Mouse (Mus musculus): ENCODE measurements around the gene Gm20708. TPM values are rescaled to one million over a fixed set of nuclear protein-coding genes. Genes with fewer than 3 reads are reported as not detected.
"Not testable (repeated sequence)": the region's sequence is repeated elsewhere in the genome, so short reads cannot be mapped to it uniquely, and the experiment has no call there.

The Gm20708 gene
- total RNA-seq, 2 experiments from 2014 or later = 0.57 to 0.89 TPM

DNA sequence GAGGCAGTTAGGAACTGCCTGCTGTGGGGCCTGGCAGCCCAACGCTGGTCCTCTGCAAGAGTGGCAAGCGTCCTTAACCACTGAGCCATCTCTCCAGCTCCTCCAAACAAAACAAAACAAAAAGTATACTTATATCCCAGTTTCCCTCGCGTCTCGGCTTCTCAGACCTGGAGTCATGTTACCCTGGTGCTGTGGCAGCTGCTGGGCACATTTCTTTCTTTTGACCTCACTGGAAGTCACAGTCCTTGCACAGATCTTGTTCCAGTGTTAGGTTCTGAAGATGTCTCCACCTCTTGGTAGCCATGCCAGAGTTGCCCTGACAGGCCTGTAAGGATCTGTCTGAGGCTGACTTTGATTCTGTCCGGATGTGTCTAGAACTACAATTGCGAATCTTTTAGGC, 7.8 kb upstream of the Gm20708 start:
- DNase-seq = no peak
- intact Hi-C loops (cut with DNase I) = no loop called here

DNA sequence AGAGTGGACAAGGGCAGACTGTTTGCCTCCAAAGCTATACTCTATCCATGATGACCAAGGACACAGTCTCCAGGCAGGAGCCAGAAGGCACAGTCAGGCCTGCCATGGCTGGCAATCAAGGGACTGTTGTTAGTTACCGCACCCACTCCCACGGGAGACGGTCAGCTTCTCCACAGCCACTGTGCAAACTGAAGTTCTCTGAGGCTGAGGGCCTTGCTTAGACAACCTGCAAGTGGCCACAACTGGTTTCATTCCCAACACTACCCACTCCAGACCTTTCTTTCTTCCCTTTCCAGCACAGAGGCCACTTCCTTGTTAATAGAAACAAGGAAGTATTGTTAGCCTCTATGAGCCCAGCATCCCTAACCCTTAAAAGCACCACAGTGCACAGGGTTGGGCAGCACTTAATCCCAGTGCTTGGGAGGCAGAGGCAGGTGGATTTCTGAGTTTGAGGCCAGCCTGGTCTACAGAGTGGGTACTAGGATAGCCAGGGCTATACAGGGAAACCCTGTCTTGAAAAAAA, 6.2 kb upstream of the Gm20708 start:
- intact Hi-C loops (cut with DNase I) = no loop called here

DNA sequence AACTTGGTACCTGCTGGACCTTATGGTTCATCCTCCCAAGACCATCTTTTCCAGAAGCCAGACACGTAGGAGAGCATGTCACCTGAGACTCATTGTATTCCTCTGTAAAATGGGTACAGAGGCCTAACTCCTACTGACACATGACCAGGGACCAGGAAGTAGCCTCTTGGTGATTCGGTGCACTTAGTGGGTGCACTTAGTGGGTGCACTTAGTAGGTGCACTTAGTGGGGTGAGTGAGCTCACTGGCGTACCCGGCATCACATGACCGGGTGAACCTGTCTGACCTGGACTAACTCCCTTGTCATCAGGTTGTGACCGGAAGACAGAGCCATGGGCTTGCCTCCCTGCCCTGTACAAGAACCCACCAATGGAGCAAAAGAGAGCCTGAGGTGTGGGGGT, 2.7 kb upstream of the Gm20708 start:
- intact Hi-C loops (cut with DNase I) = no loop called here
- DNase-seq = no peak

More for the DNA sequence above, 6.2 kb upstream of the Gm20708 start:
- no peak for DNase-seq

DNA sequence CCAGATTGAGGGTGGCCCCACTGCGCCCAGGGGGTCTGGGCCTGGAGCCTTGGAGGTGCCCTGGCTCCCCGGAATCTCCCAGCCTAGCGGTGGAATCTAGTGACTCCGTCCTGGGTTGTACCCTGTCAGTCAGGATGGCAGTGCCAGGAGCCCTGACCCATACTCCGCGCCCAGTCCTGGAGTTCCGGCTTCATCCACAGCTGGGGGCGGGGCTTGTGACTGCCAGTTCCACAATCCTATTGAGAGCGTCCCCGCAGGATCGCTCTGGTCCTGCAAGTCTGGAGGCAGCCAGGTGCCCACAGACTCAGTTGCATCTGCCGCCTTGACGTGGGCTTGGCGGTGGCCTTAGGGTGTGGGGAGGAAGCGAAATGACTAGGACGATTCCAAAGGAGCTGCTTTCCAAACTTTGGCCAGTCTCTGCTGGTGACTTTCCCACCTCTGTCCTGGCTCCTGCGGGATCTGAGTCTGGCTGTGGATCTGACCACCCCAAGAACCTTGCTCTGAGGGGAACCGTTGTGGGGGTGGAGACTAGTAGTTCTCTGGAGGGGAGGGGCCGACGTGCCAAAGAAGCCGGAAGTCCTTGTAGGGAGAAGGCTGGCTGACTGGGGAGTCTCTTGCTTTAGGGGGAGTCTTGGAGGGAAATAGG, 1.1 kb downstream of the Gm20708 start:
- peak; percentile 75 to 87 for DNase-seq
- intact Hi-C loops (cut with DNase I) = no loop called here

DNA sequence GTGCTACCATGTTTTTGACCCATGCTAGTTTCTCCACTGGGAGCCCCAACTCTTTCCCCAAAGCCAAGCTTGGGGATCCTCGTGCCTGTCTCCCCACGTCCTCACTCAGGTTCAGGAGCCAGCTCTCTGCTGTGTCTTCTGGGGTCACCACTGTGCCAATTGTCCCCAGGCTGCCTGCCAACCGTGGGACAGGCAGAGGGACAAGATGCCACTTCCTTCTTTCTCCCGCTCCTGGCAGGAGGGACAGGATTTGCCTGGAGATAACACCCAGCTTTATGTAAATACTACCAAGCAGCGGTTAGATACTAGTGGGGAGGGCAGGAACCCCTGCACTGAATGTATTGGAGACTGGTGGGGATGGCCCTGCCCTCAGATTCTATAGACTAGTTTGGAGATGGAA, 4.4 kb downstream of the Gm20708 start:
- DNase-seq = no peak
- intact Hi-C loops (cut with DNase I) = no loop called here

DNA sequence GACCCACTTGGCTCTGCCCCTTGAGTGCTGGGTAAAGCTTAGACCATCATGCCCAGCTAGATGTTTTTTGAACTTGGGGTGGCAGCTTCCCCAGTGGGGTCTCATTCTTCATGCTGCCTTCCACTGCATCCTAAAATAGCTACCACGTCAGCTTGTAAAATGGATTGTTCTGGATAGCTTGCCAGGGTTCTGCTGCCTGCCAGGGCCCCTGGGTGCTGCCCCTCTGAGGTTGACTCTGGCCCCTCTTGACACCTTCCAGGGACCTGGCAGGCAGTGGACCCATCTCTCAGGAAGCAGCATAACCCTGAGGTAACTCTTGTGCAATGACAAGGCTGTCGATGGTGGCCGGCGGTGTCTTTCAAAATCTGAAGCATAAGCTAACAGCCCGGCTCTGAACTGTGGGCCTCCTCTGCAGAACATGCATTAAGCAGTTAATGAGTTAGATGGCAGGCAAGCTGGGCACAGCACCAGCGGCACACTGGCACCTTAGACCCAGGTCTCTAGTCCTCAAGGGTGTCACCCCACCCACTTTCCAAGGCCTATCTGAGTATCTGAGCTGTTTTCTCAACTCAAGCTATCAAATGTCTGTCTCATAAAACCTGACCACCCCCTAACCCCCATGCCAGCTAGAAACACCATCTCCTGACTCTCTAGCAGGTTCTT, 5.4 kb downstream of the Gm20708 start:
- no peak for DNase-seq
- intact Hi-C loops (cut with DNase I) = no loop called here

DNA sequence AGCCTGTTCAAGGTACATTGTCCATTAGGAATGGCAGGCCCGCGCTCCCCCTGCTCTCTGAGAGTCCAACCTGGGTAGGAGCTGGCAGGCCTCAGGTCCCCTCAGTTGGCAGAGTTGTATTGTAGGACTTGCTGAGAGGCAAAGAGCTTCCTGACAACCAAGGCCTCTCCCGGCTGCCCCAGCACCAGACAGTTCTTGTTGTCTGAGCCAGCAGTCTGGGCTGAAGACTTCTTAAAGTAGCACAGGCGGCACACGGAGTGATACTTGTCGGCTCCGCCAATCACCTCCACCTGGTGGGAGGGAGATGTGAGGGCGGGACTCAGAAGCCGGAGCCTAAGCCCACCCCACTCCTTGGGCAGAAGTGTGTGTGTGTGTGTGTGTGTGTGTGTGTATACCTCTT, 6.4 kb downstream of the Gm20708 start:
- intact Hi-C loops (cut with DNase I); DNase-seq: not testable (repeated sequence)

DNA sequence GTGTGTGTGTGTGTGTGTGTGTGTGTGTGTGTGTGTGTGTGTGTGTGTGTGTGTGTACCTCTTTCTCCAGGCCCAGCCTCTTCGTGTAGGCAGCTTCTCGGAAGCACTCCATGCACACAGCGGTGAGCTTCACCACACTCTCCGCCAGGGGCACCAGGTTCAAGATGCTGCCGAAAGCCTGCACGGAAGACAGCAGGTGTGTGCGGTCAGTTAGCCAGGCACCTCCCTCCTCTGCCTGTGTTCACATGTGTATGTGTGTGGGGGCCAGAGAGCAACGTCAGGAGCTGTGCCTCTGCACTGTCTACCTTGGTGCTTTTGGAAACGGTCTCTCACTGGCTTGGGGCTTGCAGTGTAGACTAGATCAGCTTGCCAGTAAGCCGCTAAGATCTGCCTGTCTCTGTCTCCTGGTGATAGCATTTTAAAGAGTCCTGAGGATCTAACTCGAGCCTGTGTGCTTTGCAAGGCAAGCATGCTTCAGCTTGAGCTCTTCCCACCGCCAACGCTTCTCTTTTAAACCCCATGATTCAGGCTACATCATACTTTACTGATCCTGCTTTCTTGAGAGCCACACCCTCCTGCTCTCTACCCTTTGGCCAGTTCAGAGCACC, 7.0 kb downstream of the Gm20708 start:
- intact Hi-C loops (cut with DNase I) = no loop called here
- DNase-seq = no peak

DNA sequence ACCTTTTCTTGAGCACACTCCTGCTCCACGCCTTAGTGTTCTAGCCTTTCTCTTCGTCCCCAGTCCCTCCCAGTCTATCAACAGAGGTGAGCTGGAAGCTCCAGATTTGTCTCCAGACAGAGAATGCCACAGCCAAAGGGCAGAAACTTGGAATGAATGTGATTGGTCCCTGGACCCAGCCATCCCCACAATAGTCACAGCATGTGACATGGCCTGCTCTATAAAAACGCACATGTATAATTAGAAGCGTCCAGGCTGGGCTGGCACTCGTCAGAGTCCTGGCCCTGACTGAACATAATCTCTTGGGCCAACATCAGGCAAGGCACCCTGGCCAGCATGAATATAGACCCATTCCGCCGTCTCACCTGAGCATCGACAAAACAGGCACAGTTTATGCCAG, 9.6 kb downstream of the Gm20708 start:
- intact Hi-C loops (cut with DNase I) = no loop called here
- DNase-seq = peak; percentile 46 to 50

DNA sequence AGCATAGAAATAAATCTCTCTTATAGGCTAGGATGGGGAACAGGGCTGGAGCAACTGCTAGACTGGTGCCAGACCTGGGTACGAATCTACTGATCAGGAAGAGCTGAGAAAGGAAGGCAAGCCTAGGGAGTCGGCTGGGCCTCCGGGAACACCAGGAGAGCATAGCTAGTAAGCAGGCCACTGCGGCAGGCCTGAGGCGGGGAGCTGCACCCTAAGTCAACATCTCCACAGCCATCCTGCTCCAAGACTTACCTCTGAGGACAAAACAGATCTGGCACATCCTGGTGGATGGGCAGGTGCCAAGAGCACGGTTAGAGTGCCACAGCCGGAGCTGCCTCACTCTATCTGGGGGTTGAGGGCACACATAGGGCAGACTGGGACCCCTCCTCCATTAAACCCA, 10.7 kb downstream of the Gm20708 start:
- DNase-seq = no peak
- intact Hi-C loops (cut with DNase I) = no loop called here

DNA sequence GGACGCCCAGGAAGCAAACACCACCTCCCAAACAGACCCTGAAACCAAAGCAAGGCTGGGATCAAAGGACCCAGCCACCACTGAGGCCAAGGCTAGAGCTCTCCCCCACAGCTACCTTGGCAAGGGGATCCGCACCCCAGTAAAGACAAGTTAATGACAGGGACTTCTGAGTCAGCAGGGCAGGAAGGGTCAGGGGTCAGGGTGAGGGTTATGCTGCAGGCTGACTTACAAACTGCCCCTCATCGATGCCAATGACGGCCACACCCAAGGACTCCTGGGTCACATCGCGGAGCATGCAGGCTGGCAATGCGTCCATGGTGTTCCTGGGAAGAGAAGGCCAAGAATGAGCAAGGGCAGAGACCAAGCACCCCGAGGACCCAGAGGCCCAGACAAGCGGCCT, 12.4 kb downstream of the Gm20708 start:
- intact Hi-C loops (cut with DNase I) = no loop called here

DNA sequence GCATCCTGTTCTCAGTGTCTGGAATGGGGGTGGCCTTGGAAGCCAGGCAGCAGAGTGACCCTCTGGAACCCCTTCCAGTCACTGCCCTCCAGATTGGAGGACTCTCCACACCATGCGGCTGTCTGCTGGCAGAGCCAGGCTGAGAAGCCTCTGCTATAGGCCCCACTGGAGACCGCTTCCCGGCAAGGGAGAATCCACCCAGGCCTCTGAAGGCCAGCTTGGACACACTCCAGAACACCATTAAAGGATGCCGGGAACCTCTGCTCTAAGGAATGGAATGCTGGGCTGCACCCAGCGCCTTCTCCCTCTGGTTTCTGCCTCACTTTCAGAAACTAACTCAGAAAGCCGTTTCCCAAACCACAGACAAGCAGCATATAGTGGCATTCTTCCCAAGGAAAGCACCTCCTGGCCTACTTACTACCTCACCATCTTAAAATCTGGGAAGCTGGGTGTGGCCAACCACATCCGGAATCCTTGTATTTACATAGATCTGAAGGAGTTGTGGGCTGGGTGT, 13.3 kb downstream of the Gm20708 start:
- intact Hi-C loops (cut with DNase I) = no loop called here
- DNase-seq = peak in 1 of 2 experiments; percentile 28

More for the DNA sequence above, 12.4 kb downstream of the Gm20708 start:
- no peak for DNase-seq

DNA sequence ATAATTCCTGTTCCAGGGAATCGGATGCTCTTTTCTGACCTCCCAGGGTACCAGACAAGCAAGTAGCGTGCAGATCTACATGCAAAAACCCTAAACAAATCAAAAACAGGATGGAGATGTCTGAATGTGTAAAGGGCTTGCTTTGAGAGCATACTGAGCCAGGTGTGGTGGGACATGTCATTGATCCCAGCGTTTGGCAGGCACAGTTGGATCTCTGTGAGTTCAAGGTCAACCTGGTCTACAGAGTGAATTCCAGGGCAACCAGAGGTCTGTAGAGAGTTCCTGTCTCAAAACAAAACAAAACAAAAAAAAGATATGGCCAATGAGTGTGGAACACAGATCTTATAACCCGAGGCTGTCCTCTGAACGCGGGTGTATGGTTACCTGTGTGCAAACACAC, 13.9 kb downstream of the Gm20708 start:
- DNase-seq = no peak
- intact Hi-C loops (cut with DNase I) = no loop called here

DNA sequence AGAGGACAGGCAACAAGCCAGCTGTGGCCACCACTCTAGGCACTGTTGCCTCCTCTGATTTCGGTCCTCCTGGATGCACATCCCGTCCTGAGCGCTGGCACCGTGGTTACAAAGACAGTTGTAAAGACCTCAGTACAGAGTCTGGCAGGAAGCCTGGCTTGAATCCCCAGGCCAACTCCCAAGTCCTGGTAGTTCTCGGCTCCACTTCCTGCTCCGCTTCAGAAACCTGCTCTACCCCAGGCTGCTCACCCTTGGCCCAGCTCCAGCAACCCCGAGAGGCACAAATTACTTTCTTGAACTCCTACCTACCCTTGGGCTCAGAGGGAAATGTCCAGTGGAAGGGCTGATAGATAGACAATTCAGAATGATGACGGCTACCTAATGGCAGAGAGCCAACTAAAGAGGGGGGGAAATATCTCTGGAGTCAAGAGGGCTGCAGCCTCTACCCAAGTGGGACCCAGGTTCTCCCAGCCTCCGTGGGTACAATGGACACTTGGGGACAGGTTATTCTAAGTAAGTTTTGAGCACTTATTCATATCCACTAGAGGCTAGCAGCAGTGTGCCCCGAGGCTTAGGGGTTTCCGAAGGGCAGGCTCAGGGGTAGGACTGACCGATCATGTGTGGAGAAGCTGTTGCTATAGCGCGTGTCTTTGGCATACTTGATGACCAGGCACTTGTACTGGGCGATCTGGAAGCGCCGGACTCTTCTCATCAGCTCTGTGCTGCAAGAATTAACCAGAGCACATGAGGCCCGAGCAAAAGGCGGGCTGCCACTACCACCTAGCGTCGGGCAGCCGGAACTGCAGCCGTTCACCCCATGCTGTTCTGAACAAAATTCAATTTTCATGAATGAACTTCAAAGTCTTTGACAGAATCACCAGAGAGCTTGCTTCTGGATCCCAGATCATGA, 14.8 kb downstream of the Gm20708 start:
- intact Hi-C loops (cut with DNase I) = no loop called here

DNA sequence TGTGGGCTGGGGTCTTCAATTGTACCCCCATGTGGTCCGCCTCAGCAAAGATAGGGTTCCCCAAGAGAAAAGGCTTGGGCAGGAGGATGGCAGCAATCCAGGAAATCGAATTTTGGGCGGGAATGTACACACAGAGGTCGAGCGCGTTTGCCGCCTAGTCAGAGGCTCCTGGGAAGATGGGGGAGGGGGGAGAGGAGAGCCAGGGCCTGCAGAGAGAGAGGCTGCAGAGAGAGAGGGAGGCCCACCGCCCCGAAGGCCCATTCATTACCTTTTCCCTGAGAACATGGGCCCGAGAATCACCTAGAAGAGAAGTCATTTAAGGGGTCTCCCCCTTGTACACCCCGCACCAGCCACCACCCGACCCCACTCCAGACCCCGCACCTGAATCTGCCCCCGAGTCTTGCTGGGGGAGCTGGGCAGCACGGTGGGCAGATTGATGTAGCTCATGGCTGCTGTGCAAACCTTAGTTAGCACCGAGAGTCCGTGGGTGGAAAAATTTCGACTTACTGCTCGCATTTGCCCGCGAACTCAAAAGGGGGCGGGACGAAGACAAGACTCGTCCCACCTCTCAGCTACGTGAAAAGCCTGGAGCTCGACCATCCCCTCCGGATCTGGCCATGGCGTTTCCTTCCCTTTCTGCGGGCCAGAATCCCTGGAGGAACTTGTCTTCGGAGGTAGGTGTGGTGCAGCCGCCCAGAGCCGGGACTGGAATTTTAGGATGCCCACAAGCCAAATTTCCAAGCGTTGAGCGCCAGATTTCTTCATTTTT, 16.0 kb downstream of the Gm20708 start, which contains the start of the genes Afmid and Tk1:
Afmid (plus strand) TSS at position 592 of the 769 bp plus-strand sequence.
Tk1 (minus strand) TSS at position 760 of the 769 bp plus-strand sequence.
- DNase-seq = peak; percentile 53 to 57
- intact Hi-C loops (cut with DNase I) = loop anchor here (1.0 to 5.0 kb wide), 4 partner anchors 35 to 593 kb away; no protein-coding TSS in a partner anchor

More for the DNA sequence above, 14.8 kb downstream of the Gm20708 start:
- DNase-seq = peak; percentile 72 to 78

DNA sequence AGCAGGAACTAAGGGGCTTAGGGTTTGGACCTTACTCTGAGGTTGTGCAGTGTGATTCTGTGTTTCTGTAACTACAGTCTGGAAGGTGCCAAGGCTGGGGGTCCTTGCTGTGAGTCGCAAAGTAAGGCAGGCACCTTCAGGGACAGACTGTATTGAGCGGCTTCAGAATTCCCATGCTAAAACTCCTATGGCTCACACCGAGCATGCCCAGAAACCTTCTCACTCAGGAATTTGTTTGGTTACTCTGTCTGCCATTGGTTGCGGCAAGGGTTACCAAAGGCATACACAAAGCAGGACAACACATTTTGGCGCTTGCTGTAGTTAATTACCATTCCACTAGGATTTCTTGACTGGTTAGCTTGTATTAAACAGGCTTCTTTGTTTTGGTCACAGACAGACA, 16.7 kb downstream of the Gm20708 start:
- intact Hi-C loops (cut with DNase I) = loop anchor here (5.0 kb wide), 3 partner anchors 119 to 594 kb away; no protein-coding TSS in a partner anchor
- no peak for DNase-seq

DNA sequence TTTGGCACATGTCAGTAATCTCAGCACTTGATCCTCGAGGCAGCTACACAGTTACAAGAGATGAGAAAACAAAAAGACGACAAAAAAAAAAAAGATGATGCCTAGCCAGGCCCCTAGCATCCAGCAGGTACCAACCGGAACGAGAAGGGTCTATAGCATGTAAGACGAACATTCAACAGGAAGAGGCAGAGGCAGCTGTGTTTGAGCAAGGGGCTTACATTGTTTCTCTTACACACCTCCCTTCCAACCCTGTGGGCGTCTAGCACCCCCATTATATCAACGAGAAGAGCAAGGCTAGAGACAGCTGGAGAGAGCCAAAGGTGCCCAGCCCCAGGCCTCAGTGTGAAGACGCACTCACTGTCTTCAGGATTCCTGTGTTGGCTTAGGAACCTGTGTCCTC, 17.4 kb downstream of the Gm20708 start:
- DNase-seq = no peak
- intact Hi-C loops (cut with DNase I) = loop anchor here (5.0 kb wide), 3 partner anchors 120 to 595 kb away; no protein-coding TSS in a partner anchor

DNA sequence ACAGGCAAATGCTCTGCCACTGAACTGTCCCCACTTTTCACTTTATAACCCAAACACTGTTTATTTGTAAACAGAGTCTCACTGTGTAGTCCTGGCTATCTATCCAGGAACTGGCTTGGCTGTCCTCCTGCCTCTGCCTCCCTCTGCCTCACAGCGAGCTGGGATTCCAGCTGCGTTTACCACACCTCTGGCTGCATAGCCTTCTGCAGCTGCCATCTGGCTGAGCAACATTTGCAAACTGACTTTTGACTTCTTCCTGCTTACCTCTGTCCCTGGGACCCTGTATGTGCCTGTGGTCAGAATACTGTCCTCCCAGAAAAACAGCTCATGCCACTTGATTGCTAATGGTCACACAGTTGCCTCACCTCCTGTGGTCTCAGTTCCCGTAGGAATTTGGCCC, 17.9 kb downstream of the Gm20708 start:
- intact Hi-C loops (cut with DNase I) = loop anchor here (5.0 kb wide), 3 partner anchors 120 to 595 kb away; no protein-coding TSS in a partner anchor
- DNase-seq = no peak
